10 mouse cellular contexts compared by ENCODE assay signal in genomic region chr5:30738127-30738828, GRCm38 (mm10). TPM values are rescaled to one million over a fixed set of nuclear protein-coding genes. Genes with fewer than 3 reads are reported as not detected.
DNase-seq lines count a peak whose midpoint lies in the region; TF ChIP-seq lines count a peak whose summit lies in the region.
"Had no signal": no experiment of that assay in that cellular context is flagged by ENCODE, and none has a peak within 500 bp of the region (broad histone marks: within the 10 kb centered on the region; RNA-seq: fewer than 3 reads in every experiment).

No protein-coding gene starts in this region.

- intact Hi-C loops in left cerebral cortex, postnatal 10 days (cut with DNase I) = no loop called here

- no peak for TF ChIP-seq CTCF in layer of hippocampus, adult 2 months (conservative IDR thresholded peaks at IDR 0.05)
- TF ChIP-seq CTCF in olfactory bulb, adult 2 months (IDR thresholded peaks at IDR 0.05; ENCODE audit: insufficient read depth, low read depth, low read length) = no peak

- peaks cover 25% of the 10 kb centered on the region for H3K4me1 ChIP-seq in olfactory bulb, adult 2 months (ENCODE audit: control insufficient read depth, insufficient read depth, low read length)

- no peak for TF ChIP-seq POLR2A in olfactory bulb, adult 2 months (IDR thresholded peaks at IDR 0.05; ENCODE audit: insufficient read depth, low read depth, low read length)

- DNase-seq in layer of hippocampus, adult 2 months (ENCODE audit: low spot score in 2 of 2) = no peak
- DNase-seq in layer of hippocampus, adult 11-12 months (ENCODE audit: low spot score) = no peak
- peak; percentile 2 for DNase-seq in fibroblast of lung, adult 2 months (ENCODE audit: low read depth)
- peak; percentile 15 for DNase-seq in heart, postnatal 4 days
- no peak for DNase-seq in cerebellum, adult 8-10 months
- DNase-seq in left cerebral cortex, postnatal 10 days (ENCODE audit: extremely low spot score in 1 of 2, low spot score in 2 of 2) = no peak
- no peak for DNase-seq in cerebellum, adult 11-12 months
- DNase-seq: thymus, postnatal 36 days had no signal

- no peak overlapping the region for H3K4me3 ChIP-seq in layer of hippocampus, adult 2 months
- no peak overlapping the region for H3K4me3 ChIP-seq in olfactory bulb, adult 2 months (ENCODE audit: insufficient read depth, low read depth, low read length)
- H3K4me3 ChIP-seq: myocyte had no signal

- 0 out of 2 replicates have a peak overlapping the region, but pooled peaks have one; percentile 23 for H3K27ac ChIP-seq in layer of hippocampus, adult 2 months
- H3K27ac ChIP-seq in olfactory bulb, adult 2 months (ENCODE audit: insufficient read depth, low read depth, low read length) = peak overlapping the region; percentile 65; the same call in 1 of the 2 replicates

- 16% methylated on average over 10 of the region's 10 CpGs for WGBS in olfactory bulb, adult 2 months

RNA-seq across cellular contexts. Expression of gene Dpysl5, which starts 26.9 kb away (rescaled TPM):
- total RNA-seq in layer of hippocampus, adult 2 months (2021) = 10 to 100 TPM; 30.1 to 30.7 TPM
- total RNA-seq in heart, postnatal 4 days (2021) = 1 to 10 TPM; 1.6 to 2.0 TPM
- polyA plus RNA-seq in olfactory bulb, adult 2 months (2012; ENCODE audit: insufficient read depth, insufficient read length, low replicate concordance, missing spikeins) = not detected in 2 replicates
- total RNA-seq in left cerebral cortex, postnatal 10 days (2021) = 100 to 1,000 TPM; 354 to 401 TPM

Comparison
In these comparisons a context has a peak if more than half of its experiments do, and no peak if none do; other contexts are left out.
1. DNase-seq: peak in fibroblast of lung, adult 2 months (single experiment) and heart, postnatal 4 days (single experiment); none in layer of hippocampus, adult 2 months (0 of 2), layer of hippocampus, adult 11-12 months (single experiment), cerebellum, adult 8-10 months (single experiment), left cerebral cortex, postnatal 10 days (0 of 2) and cerebellum, adult 11-12 months (single experiment).
2. RNA of gene Dpysl5, which starts 26.9 kb away (total RNA-seq): 354 to 401 TPM in left cerebral cortex, postnatal 10 days; 30.1 to 30.7 TPM in layer of hippocampus, adult 2 months and 1.6 to 2.0 TPM in heart, postnatal 4 days; every median in the first group is over 10 times any median in the second.